Mouse (Mus musculus): Measurements from ENCODE around the gene Ldlrad3.

Ldlrad3 gene

DNA sequence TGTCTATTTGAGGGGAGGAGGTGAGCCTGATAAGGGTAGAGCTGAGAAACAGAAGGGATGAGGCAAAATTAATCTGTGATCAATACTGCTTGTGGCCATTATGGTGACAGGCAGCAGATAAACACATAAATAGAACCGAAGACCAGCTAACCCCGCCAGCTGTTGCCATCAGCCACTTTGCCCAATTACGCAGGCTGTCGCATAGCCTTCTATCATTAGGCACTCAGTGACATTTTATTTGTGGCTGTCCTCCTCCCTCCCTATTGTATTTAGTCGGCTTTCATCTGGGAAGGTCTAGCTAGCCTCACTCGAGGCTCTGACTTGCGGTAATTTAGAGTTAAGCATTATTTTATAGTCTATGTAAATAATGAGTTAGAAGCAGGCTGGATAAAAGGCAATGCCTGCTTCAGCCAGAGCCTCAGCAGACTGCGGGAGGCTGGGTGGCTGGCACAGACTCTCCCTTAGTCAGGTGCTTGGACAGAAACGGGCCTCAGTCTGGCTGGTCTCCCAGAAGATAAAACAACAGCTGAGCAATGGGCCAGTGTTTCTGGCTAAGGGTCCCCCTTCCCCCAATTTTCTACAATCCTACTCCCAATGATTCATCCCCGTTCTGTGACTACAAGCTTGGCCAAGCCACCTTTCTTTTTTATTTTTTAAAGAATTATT is 147.8 kb downstream of the Ldlrad3 start:
- DNase-seq (ENCODE audit: low read depth, low spot score) = peak; percentile 91

DNA sequence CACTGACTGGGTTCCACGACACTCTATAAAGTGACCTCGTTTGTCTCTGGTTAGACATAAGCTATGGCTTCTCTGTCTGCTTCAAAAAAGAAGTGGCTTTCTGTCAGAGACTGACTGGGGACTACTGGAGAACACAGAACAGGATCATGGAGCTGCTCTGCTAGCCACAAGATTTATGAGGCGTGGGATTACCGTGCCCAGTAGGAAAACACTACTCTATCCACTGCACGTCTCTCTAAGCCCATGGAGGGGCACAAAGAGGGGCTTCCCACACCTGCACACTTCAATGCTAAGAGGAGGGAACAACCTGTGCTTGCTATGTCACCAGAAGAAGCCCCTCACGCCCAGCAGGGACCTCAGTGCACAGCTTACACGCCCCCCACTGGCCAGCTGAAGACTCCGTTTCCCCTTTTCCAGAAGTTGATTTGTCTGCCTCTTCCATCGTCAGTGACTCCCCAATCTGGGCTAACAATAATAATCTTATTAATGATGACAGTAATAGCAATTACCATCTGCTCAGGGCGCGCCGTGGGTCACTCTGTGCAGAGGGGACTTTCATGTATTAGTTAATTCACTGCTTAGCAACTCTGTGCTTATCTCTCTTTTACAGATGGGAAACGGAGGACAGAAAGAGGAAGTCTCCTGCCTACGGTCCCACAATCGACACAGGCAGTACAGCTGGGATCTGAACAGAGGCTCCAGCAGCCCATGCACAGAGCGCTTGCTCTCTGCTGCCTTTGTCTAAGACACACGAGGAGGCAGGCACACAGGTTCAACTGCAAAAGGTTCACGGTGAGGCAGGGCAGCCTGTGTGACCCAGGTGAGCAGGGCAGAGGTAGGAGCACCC is 149.3 kb downstream of the Ldlrad3 start:
- no peak for DNase-seq (ENCODE audit: low read depth, low spot score)

DNA sequence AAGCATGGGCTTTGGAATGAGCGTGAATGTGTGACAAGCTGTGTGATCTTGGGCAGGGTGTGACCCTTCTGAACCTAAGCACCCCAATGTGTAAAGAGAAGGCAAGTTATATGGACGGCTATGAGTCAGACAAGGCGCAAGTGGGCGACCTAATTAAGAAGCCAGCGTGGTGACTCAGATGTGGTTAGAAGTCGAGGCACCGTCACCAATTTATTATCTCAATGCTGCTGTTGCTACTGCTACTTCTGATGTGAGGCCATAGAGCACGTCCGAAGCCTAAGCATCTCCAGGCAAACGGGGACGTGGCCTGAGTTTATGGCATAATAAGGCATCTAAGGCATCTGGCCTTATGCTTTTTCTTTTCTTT is 151.7 kb downstream of the Ldlrad3 start:
- DNase-seq (ENCODE audit: low read depth, low spot score) = peak; percentile 42

DNA sequence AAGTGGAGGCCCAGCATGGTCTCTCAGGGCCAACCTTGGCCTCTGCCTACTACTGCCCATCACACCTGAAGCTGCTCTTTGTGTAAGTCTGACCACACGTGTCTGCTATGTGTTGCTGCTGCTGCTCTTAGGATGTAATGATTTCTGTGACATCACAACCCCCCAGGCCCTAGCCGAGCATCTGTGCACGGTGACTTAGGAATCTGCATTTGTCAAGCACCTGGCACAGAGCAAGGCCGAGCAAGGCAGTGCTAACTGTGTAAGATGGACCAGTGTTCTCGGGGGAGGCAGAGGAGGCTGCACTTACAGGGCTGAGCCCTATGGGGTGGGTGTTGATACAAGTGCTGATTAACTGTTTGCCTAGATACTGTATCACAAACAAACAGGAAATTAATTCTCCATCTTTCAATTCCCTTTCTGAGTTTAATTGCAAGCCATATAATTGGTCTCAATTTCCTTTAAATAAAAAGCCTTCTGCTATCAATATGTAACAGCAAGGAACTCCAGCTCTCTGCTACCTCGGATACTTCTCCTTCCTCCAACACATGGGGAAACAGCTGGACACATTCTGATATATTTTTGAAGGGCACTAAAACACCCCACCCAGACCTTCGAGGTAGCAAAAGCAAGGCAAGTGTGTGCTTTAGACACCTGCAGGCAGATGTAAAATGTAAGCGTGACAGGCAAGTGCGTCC is 152.2 kb downstream of the Ldlrad3 start:
- no peak for DNase-seq (ENCODE audit: low read depth, low spot score)

DNA sequence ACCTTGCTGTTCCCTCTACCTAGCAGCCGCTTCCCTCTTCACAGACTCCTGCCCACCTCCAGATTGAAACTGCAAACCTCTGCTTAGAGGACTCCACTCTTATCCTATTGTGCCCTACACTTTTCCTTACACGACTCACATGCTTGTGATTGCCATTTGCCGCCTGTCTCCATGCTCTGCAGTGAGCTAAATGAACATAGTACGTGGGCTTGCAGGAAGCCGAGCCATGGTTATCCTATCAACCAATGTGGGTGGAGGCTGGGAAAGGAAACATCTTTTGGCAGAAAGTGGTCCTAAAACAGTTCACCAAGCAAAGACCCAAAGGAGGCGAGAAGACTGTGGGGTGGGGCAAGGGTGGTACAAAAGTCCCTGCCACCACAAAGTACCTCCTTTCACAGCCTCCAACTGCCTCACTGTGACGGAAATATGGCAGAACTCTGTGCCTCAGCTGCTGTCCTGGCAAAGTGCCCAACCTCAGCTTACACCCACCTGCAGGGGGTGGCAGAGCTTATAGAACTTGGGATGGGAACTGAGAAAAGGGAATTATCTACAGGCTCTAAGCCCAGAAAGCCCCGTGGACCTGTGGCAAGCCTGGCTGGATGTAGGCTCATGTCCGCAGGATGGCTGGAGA is 153.4 kb downstream of the Ldlrad3 start:
- no peak for DNase-seq (ENCODE audit: low read depth, low spot score)

DNA sequence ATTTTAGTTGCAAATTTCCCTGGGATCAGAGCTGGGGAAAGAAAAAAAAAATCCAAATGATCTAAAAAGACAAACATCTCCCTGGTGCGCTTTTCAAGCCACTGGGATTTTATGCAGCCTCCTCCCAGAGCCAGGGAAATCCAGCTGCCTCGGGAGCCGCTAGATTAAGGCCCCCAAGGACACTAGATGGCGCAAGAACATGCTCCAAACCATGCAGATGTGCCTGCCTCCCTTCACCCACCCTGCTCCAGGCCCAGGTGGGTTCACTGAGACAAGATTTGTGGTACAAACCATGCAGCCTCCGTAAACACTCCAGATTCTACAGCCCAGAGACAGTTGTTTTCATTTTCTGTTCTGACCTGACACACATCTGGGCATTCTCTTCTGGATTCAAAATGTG is 155.5 kb downstream of the Ldlrad3 start:
- peak; percentile 68 for DNase-seq (ENCODE audit: low read depth, low spot score)

DNA sequence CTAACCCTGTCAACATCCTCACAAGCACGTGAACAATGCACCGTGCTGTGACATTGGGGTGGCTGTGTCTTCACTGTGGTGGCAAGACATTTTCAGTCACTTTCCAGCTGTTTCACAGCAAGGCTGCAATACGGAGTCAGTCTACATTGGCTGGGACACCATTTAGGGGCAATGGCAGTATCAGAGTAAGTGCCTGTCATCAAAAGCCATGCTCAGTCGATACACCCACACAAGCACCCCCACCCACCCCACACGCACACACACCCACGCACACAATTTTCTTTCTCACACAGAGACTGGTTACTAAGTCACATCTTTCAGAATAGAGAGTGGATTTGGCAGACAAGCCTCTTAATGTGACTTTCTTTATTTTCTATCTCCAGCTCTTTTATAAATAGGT is 156.0 kb downstream of the Ldlrad3 start:
- no peak for DNase-seq (ENCODE audit: low read depth, low spot score)

DNA sequence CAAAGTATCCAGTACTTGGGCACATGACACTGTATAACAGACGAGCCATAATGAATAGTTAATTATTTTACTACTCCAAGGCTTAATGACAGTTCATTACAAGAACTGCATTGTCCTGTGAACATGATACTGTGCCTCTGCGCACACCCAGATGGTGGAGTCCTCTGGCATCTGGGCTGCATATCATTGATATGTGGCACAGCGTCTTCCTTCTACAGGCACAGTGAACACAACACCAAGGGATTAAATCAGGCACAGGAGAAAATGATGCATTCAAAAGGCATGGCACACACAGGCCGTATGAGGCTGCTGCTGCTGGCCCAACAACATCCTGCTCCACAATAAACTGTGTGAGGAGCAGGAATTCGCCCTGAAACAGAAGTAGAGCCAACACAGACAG is 156.5 kb downstream of the Ldlrad3 start:
- no peak for DNase-seq (ENCODE audit: low read depth, low spot score)

DNA sequence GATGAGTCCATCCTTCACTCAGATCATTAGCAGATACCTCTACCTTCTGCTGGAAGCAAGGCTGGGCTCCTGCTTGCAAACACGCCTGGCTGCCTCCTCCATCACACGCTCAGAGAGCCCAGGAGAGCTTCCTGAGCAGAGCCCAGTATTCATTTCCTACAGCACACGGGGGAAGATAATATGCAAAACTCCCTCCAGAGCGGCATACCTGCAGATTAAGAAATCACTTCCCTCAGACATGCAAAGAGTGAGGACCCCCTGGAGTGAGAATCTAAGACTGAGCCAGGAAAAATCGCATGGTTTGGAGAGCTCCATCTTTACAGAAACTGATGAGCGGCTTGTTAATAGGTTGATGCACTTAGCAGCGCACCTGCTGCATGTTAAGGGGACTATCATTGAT is 158.9 kb downstream of the Ldlrad3 start:
- no peak for DNase-seq (ENCODE audit: low read depth, low spot score)

DNA sequence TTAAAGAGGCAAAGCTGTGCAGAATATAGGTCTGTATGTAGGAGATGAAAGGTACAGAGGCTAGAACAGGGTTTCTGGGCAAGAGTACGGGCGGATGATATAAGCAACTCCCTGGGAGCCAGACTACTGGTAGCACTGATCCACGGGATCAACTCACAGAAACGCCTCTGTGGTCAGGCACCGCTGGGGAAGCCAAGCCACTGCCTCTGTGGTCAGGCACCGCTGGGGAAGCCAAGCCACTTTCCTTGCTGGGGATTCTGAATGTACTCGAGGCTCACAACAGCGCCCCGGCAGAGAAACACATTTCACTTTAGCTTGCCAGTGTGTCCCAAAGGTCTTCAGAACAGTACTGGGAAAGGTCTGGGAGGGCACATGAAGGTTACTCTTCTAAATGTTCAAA is 160.0 kb downstream of the Ldlrad3 start:
- DNase-seq (ENCODE audit: low read depth, low spot score) = no peak

DNA sequence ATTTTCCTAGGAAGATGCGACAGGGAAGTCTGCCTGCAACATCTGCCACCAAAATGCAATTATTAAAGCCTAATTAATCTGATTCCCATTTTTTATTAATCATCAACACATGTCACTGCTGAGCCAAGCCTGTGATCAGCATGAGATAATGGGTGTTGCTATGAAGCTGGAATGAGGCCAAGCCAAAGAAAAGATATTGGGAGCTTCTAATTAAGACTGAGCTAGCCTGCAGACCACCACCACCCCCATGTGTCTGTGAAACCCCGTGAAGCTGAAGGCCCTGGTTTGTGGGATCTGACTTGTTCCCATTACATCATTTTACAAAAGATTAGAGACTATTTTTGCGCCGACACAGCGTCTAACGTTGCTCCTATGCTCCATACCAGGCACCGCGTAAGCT is 161.7 kb downstream of the Ldlrad3 start:
- DNase-seq (ENCODE audit: low read depth, low spot score) = no peak

DNA sequence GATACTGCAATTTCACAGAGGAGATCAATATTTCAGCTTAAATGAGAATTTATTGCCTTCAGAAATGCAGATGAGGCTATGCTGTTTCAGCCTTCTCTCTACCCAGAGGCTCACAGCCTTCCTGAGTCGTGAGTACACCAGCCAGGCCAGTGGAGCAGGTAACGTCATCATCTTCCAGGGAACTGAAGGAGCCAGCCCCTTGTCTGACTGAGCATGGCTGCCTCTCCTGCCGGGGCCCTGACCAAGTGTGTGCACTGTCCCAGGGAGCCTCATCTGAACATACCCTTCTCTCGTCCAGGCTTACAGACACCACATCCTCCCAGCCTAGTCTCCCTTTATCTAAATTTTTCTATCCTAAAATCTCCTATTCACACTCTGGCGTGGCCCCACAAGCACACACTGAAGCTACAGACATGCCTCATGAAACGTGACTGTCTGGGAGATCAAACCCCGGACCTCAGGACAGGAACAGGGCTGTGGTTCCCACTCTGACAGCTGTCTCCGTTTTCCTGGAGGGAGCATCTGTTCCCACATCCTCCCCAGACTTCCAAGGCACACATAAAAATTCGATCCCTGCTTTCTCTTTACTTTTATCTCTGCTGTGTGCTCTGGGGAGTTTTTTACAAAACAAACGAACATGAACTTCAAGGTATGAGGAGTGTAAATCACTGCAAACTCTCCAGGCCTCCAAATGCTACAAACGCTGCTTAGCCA is 164.7 kb downstream of the Ldlrad3 start:
- DNase-seq (ENCODE audit: low read depth, low spot score) = no peak

DNA sequence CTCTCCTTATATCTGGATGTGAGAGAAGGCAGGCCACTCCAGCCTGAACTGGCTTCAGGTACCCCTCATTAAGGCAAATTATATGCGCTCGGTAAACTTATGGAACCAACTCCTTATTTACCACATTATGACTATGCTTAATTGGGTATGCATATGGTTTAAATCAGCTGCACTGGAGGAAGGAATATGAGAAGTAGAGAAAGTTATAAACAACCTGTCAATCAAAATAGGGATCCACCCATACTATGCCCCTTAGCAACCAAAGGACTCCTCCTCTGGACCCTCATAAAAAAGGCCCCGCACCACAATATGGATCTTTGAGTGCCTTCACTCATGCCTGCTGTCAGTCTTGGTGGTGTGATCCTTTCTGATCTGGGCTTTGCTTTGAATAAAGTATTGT is 165.6 kb downstream of the Ldlrad3 start:
- no peak for DNase-seq (ENCODE audit: low read depth, low spot score)

DNA sequence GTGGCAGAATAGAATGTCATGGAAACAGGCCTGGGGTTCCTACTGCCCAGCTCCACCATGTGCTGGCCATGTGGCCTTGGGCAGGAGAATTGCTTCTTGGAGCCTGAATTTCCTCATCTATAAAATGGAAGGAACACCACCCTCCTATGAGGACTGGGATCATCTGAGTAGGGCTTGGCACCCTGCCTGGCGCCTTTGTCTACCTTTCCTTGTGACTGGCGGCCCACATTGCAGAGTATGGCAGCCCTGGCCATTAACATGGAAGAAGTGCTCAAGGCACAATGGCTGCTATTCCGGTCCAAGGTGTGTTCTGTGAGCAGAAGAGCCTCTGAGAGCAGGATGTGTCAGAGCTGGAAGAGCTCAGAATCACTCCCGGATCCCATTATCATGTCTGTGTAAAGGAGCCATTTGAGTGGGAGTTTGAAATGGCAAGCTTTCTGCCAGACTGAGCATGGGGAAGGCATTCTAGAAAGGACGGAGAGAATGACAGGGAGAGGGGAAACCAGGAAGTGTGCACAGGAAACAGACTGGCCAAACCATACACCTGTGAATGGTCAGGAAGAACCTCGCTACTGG is 171.6 kb downstream of the Ldlrad3 start:
- DNase-seq (ENCODE audit: low read depth, low spot score) = no peak

DNA sequence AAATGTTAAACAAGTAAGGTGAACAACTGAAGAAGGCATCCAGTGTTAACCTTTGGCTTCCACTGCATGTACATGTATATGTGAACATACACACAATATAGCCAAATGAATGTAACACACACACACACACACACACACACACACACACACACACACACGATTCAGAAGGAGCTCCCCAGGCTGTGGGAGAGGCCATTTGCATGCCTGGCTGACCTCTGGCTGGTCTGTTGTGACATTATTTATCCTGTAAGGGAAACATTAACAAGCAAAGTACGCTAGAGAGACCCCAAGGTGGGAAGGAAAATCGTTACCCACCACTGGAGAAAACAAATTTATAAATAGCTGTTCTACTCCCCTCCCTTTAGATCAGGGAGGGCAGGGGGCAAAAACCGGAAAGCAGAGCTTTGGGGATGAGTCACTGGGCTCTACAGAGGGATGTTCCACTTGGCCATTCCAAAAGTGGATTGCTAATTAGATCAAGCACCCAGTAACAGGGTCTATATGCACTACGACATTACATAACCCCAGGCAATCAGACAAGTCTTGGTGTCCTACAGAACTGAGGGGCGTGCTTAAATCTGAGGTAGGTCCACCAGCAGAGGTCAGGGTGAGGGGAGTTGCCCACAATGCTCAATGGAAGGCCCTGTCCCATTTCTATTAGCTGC is 174.7 kb downstream of the Ldlrad3 start:
- DNase-seq (ENCODE audit: low read depth, low spot score) = no peak

DNA sequence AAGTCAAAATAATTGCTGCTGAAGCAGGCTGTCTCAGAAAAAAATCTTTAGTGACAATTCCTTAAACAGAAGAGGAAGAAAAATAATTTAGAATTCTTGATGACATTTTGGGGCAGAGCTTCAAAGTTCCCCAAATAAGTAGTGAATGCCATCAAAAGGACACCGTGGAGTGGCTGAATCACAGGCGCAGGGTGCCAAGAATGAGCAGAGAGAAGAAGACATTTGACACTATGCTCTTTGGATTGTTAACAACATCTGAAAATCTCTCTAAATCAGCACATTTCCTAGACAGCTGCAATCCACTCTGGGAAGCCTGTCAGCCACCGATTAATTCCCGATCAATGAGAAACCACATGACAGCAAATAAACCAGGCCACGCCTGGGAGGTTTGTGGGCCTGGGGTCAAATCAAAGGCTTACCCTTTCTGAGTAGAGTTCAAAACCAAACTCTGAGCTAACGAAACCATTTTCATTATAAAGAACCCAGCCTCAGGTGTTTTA is 176.4 kb downstream of the Ldlrad3 start:
- DNase-seq (ENCODE audit: low read depth, low spot score) = no peak

DNA sequence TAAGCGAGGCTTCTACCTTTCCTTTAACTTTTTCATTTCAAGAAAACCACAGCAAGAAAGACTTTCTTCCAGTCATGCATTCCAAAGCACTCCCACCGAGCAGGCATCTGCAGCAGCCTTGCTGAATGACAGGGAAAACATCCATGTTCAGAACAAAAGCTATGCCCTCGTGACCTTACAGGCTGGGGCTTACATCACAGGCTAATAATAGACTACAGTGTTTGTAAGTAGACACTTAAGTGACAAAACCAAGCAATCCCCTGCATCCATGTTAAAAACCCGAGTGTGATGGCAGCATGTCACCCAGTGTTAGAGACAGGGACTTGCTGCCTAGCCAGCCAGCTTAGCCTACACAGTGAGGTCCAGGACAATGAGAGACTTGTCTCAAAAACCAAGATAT is 180.0 kb downstream of the Ldlrad3 start:
- DNase-seq (ENCODE audit: low read depth, low spot score) = no peak

DNA sequence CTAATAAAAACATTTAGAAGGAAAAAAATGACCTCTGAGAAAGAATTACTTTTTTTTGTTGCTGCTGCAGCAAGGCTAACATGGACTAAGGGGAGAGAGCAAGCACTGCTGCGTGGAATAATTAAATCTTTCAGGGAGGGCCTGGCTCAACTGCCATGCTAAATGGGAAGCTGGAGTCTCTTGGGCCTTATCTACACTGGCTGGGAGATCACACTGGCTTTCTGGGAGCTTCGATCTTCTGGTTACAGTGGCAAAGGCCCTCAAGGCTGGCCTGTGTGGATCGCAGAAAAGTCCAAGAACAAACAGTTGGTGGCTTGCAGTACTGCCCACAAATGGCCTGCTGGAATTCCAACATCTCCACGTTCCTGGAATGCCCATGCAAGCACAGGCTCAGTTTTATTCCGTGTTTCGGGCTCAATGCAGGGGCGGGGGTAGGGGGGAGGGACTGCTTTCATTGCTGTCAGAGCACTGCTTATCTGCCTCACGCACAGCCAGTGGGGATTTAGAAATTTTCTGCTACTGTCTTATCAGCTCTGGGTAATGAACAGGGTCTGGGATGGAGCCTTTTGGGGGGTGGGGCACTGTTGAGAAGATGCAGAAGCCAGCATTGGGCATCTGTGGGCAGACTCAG is 180.7 kb downstream of the Ldlrad3 start:
- no peak for DNase-seq (ENCODE audit: low read depth, low spot score)

DNA sequence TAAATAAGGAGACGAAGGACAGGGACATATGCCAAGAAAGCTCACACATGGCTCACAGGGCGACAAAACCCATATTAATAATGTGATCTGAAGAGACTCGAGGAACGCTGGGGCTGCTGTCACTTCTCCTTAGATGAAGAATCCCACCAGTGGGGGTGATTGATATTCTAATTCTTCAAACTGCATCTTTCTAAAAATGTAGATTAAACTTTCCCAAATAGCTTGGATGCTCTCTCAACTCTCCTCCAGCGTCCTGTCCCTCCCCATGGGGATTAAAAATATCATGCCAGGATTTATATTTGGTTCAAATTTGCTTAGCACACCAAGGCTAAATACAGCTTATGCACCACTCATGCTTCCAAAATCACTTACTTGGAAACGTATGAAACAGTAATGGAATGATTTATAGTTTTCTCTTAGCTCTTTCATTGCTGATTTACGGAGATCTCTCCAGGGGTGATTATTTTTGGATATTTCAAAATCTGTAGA is 182.4 kb downstream of the Ldlrad3 start:
- DNase-seq (ENCODE audit: low read depth, low spot score) = no peak

Measured in 3T3-L1 (cell line).